Mouse (Mus musculus): ENCODE results near the gene Intu. TPM values are rescaled to one million over a fixed set of nuclear protein-coding genes. Genes with fewer than 3 reads are reported as not detected.

Intu gene
- 2.0 TPM for total RNA-seq (2023)

DNA sequence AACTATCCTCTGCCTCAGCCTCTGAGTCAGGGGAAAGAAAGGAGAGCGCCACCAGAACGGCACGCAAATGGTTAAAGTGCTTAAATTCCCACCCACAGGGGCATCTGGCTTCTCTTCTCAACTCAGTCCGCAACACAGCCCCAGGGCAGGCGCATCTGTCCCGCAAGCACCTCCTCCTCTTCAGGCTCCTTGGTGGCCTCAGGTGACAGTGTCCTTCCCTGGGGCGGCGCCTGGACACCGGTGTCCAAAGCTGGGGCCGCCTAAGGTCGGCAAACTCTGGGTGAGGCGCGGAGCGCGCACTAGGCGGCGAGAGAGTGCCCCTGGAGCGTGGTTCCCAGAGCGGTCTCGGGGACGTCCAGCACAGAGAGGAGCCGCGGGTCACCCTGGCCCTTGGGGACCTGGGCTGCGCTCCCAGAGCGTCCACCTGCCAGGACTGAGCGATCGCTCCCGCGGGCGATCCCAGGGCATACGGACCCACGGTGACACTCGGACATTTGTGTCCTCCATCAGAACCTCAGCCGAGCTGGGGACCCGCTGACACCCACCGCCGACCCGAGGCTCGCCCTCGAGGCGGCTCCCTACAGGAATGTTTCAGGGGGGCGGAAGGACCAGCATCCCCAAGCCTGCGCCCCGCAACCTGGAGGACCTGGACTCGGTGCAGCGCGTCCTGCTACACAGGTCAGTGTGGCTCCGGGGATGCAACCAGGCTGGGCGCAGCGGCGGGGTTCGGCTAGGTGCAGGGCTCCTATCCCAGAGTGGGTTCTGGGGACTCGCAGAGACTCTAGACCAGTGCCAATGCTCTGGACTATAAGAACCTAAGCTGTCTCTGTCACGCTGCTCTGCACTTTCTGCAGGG, at the start of gene Intu:
Intu (plus strand) TSS at position 1 of the 856 bp plus-strand sequence.

DNA sequence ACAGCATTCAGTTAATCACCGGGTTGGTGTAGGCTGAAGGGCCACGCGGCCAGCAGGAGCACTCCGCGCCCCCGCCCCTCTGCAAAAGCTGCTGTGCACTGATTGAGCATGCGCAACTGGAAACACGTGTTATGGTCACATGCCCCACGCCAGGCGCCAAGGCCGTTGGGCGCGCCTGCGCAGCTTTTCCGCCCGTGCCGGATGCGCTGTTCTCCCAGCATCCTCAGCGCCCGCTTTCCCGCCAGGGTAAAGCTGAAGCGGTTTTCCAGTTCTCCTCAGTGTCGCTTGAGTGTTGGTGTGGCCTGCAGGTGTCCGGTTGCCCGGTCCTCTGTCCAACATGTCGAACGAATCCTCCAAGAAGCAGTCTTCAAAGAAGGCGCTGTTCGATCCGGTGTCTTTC, 177.6 kb downstream of the Intu start, which contains the start of gene Slc25a31:
Slc25a31 (plus strand) TSS at position 201 of the 400 bp plus-strand sequence.

DNA sequence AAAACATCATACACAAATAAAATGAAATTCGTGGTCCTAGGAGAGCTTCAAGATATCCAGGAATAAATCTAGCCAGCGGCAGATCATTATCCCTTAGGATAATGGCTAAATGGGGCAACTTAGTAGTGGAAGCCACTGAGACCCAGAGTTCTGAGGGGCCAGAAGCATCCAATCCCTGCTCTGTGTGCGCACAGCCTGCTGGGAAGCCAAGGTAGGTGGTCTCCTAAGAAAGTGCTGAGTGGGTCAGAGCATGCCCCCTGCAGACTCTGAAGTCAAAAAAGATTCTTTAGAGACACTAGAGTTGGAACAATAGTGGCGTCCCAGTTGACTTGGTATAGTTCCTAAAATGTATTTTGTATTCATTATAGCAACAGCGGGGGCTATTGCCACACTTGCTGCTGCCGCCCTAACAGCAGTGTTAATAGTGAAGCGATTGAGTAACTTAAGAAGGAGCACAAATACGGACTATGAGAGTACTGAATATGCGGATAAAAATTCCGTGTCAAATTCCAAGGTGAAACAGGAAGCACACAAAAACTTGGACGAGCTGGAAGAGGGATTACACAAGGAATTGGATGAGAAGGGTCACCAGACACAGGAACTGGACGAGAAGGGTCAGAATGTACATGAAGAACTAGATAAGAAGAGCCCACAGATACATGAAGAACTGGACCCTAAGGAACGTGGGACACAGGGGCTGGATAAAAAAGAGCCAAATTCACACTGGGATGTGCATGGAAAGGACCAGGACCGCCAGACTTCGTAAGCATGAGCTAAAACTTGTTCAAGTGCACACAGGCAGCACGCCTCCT, 213.1 kb downstream of the Intu start, which contains the start of gene Hspa4l:
Hspa4l (plus strand) TSS at position 472 of the 812 bp plus-strand sequence.

Other genes with a start within 250 kb of the Intu start
- gene Slc25a31, start 177.6 kb downstream of the Intu start, total RNA-seq (2023), result not detected
- 38.0 TPM for gene Hspa4l, start 213.2 kb downstream of the Intu start, total RNA-seq (2023)